Mouse (Mus musculus): ENCODE results near the gene Gm20388.
"Not testable (repeated sequence)": the region's sequence is repeated elsewhere in the genome, so short reads cannot be mapped to it uniquely, and the experiment has no call there.

Gm20388 gene

DNA sequence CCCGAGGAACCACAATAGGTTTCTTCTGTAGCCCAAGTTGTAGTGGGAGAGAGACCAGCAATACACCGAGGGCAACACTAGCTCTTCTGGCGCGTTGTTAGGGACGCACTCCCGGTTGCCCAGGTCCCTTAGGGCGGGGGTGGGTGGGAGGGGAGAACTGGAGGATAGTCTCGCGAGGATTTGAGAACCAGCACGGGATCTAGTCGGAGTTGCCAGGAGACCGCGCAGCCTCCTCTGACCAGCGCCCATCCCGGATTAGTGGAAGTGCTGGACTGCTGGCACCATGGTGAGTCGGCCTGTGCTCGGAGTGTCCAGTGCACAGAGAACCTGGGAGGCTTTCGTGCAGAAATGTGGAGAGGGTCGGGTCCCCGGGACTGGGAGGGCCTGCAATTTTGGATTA is 3608.0 kb downstream of the Gm20388 start, which contains the start of gene Gas8:
Gene Gas8, plus strand, starts transcription at position 168 of the 400 bp plus-strand sequence.
- peak; percentile 96 for DNase-seq

DNA sequence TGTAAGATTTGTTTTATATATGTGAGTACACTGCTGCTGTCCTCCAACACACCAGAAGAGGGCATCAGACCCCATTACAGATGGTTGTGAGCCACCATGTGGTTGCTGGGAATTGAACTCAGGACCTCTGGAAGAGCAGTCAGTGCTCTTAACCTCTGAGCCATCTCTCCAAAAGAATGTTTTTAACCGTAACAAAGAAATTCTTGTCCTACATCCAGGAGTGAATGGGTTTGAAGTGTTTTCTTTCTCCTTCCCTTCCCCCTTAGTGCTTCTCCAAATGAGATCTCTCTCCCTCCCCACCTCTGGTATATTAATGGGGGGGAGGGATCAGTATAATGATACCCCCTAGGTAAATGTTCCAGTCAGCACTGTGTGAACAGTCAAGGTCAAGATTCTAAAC is 3609.4 kb downstream of the Gm20388 start:
- not testable (repeated sequence) for DNase-seq

DNA sequence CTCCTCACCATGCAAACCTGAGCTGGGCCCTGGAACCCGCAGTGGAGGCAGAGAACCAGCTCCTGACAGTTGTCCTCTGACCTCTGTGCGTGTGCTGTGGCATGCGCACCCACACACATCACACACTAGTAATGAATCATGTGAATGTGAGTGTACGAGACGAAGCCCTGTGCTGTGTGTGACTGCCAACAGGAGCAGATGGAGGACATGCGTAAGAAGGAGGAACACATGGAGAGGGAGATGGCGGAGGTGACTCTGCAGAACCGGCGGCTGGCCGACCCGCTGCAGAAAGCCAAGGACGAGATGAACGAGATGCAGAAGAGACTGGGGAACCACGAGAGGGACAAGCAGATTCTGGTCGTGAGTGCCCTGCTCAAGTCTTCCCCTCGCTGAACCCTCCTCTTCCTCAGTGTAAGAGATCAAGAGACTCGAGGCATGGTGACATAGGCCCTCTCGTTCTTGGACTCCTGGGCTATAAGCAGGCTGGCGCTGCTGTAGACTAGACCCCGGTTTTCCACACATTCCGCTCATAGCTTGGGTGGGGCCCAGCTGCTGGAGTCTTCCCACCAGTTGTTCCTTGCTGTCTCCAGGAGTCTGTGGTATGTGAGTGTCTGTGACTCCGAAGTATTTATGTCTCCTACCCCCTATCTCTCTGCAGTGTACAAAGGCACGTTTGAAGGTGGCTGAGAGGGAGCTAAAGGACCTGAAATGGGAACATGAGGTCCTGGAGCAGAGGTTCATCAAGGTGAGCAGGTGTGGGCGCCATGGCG is 3617.3 kb downstream of the Gm20388 start:
- no peak for DNase-seq

DNA sequence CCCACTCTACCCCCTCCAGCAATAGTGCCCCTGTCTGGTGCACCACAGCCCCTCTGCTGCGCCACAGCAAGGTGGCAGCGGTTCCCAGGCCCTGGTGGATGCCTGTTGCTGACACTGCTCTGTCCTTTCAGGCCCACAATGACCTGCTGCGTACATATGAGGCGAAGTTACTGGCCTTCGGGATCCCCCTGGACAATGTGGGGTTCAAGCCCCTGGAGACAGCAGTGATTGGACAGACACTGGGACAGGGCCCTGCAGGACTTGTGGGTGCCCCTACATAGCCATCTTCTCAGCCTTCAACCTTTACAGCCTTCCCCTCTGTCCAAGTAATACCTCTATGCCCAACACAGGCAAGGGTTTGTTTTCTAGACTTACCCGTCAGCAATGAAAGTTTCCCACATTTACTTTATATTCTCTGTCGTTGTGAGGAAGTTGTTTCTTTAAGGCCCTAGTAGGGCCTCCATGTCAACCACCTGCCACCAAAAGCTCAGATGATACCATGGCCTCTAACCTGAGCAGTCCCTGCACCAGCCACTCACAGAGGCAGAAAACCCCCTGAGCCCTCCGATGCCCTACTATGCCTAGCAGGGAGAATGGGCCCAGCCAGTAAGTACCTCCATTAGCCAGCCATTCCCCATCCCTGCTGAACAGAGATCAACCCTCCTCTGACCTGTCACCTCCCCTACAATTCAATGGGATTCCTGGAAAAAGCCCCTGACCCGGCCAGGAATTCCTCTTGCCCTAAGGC is 3625.8 kb downstream of the Gm20388 start:
- DNase-seq: no peak

DNA sequence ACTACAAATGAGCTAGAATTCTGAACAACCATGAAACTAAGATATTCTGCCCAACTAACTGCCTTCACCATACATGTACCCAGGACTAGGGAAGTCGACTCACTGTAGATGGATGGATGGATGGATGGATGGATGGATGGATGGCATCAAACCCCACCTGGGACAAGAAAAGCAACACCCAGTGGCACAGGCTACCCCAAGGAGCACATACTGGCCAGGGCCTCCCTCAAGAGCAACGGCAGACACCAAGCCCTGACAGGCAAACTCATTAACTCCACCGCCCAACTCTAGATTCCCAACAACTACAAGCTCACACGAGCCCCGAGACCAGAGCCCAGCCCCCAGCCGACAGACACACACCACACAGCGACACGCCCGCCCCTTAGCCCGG is 3626.3 kb downstream of the Gm20388 start:
- DNase-seq: no peak

DNA sequence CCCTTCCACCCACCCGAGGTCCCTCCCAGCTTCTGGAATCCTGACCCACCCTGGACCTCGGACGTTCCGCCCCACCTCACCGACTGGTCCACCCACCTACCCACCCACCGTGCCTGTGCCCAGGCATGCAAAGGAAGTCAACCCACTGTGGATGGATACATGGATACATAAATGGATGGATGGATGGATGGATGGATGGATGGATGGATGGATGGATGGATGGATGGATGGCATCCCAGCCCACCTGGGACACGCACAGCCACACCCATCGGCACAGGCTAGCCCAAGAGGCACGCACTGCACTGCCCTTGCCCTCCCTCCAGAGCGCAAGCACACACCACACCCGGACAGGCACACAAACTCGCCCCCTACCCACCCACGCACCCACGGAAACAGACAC is 3627.0 kb downstream of the Gm20388 start:
- DNase-seq: not testable (repeated sequence)

DNA sequence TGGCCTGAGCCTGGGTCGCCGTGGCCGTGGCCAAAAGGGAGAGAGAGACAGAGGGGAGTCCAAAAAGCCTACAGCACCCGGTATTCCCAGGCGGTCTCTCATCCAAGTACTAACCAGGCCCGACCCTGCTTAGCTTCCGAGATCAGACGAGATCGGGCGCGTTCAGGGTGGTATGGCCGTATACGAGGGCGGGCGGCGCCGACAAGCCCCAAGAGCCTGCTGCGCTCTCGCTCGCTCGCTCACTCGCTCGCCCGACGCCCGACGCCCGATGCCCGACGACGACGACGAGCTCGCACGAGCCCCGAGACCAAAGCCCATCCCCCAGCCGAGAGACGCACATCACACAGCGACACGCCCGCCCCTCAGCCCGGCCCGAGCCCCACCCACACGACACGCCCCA is 3653.6 kb downstream of the Gm20388 start:
- not testable (repeated sequence) for DNase-seq

DNA sequence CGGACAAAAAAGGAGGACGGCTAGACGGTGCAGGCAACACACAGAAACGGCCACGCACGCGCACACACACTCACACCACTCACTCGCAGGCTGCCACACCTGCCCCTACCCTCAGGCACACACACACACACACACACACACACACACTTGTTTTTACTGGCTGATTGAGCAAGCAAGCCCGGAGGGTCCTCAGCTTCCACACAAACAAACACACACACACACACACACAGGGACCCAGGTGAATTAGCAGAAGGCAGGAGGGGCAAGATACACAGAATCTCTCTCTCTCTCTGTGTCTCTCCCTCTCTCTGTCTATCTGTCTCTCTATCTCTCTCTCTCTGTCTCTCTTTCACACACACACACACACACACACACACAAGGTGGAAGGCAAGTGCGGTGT is 3664.7 kb downstream of the Gm20388 start:
- peak; percentile 19 for DNase-seq

DNA sequence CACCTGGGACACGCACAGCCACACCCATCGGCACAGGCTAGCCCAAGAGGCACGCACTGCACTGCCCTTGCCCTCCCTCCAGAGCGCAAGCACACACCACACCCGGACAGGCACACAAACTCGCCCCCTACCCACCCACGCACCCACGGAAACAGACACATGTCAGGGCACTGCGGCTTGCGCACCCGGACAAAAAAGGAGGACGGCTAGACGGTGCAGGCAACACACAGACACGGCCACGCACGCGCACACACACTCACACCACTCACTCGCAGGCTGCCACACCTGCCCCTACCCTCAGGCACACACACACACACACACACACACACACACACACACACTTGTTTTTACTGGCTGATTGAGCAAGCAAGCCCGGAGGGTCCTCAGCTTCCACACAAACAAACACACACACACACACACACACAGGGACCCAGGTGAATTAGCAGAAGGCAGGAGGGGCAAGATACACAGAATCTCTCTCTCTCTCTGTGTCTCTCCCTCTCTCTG is 3690.1 kb downstream of the Gm20388 start:
- peak; percentile 6 for DNase-seq

DNA sequence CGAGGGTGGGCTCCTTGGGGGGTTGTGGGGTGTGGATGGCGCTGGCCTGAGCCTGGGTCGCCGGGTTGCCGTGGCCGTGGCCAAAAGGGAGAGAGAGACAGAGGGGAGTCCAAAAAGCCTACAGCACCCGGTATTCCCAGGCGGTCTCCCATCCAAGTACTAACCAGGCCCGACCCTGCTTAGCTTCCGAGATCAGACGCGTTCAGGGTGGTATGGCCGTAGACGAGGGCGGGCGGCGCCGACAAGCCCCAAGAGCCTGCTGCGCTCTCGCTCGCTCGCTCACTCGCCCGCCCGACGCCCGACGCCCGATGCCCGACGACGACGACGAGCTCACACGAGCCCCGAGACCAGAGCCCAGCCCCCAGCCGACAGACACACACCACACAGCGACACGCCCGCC is 3690.8 kb downstream of the Gm20388 start:
- not testable (repeated sequence) for DNase-seq

DNA sequence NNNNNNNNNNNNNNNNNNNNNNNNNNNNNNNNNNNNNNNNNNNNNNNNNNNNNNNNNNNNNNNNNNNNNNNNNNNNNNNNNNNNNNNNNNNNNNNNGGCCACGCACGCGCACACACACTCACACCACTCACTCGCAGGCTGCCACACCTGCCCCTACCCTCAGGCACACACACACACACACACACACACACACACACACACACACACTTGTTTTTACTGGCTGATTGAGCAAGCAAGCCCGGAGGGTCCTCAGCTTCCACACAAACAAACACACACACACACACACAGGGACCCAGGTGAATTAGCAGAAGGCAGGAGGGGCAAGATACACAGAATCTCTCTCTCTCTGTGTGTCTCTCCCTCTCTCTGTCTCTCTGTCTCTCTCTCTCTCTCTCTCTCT is 3702.0 kb downstream of the Gm20388 start:
- DNase-seq: not testable (repeated sequence)

DNA sequence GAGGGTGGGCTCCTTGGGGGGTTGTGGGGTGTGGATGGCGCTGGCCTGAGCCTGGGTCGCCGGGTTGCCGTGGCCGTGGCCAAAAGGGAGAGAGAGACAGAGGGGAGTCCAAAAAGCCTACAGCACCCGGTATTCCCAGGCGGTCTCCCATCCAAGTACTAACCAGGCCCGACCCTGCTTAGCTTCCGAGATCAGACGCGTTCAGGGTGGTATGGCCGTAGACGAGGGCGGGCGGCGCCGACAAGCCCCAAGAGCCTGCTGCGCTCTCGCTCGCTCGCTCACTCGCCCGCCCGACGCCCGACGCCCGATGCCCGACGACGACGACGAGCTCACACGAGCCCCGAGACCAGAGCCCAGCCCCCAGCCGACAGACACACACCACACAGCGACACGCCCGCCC is 3712.9 kb downstream of the Gm20388 start:
- not testable (repeated sequence) for DNase-seq

DNA sequence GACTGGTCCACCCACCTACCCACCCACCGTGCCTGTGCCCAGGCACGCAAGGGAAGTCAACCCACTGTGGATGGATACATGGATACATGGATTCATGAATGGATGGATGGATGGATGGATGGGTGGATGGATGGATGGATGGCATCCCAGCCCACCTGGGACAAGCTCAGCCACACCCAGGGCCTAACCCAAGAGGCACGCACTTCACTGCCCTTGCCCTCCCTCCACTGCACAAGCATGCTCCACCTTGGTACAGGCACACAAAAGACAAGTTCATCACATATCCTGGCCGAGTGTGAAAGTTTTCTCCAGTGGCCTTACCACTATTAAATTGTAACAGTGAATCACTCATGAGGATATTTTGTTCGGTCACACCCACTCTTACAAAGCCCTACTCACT is 3713.6 kb downstream of the Gm20388 start:
- DNase-seq: no peak

DNA sequence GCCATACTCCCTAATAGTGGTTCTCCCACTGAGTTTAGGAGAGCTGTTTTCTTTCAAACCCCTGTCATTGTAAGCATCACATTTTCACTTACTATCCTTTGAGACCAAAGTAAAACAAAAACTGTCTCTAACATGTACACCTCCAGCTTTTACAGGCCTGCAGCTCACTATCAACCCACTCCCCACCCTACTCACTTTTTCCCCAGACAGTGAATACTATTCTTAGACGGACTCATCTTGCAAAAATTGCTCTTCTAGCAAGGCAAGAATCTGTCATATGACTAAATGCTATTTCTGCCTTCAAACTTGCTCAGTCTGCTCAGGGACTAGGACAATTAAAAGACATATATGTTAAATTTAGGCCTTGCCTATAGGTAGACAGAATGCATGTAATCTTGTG is 3714.1 kb downstream of the Gm20388 start:
- no peak for DNase-seq

DNA sequence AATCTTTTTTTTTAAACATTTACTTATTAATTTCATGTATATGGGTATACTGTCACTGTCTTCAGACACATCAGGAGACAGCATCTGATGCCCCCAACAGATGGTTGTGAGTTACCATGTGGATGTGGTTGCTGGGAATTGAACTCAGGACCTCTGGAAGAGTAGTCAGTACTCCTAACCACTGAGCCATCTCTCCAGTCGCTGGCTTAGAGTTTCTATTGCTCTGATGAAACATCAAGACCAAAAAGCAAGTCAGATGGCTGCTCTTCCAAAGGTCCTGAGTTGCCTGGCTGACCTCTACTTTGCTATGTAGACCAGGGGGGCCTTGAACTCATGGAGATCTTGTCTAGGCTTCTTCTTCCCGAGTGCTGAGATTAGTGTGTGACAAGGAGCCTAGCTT is 3715.1 kb downstream of the Gm20388 start:
- no peak for DNase-seq

DNA sequence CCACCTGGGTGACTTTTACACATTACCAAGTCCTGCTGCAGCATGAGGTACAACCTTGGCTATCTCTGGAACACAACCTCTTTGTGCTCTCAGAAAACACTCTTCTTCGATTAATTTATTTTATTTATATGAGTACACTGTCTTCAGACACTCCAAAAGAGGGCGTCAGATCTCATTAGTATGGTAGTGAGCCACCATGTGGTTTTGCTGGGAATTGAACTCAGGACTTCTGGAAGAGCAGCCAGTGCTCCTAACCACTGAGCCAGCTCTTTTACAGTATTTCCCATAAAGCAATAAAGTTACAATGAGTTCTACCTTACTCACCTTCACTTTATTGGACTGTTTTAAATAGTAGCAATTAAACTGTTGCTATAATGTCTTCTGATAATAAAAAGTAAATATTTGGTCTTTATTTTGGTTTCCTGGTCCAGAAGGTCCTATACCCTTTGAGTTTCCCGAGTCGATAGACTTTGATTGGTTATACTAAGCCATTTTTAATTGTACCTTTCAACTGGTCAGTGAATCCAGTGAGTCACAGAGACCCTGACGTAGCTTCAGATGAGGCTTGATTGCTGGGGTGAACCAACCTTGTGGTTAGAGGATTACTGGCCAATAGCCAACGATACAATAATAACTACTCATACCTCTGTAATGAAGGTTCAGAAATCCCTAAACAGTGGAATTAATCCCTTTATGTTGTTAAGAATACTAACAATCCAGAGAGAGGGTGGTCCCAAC is 3716.9 kb downstream of the Gm20388 start:
- no peak for DNase-seq

DNA sequence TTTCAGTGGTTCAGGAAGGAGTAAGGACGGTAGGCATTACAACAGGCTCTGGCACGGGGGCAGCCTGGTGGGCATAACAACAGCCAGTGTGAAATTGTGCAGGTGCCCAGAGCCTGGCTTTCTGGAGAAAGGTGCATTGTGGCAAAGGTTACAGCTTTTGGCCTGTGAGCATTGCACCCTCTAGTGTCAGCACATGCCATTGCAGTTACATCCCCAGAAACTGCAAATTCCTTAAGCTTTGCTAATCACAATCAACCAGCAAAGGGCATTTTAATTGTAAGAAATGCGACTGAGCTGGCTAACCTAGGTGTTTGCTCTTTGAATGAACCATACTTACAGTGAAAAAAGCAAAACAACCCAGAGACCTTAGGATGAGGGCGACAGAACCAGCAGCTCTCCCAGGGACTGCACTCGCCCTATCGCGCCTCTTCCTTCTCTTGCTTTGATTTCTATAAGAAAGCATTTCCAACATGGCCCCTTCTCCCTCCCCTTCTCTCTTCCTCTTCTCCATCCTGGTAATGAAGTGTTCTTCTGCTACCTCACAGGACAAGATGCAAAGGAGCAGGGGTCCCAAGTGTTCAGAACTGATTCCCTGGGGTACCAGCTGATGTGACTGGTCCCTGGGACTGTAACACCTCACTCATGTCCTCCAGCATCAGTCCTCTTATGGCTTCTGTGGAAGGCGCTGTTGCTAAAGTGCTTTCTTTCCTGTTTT is 3717.8 kb downstream of the Gm20388 start:
- peak; percentile 71 for DNase-seq

DNA sequence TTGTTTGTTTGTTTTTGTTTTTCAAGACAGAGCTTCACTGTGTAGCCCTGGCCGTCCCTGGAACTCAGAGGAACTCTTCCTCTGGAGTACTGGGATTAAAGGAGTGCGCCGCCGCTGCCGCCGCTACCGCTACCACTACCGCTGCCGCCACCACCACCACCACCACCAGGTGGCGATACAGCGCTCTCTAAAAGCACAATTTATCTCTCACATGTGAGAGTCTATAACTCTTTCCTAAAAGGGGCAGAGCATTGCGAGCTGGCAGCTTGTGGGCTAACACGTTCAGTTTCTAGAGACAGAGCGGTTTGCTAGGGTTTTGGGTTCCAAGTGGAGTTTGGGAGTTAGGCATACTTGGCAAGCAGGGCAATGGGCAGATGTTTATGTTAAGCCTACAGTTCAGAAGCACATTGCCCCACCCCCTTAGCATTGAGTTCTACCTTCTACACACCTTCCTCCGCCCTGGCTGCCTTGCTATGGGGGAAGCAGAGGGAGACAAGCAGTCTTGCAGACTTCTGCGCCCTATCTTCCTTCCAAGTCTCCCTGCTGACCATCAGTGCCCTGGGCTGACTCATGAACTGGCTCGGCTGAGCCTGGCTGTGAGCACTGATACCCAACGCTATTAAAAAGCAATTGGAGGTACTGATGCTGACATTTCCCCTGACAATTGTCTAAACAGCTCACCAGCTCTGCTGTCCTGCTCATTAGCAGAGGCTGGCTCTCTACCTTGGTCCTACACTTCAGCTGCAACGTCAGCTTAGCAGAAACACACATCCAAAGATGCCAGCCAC is 3718.5 kb downstream of the Gm20388 start:
- peak; percentile 84 for DNase-seq

DNA sequence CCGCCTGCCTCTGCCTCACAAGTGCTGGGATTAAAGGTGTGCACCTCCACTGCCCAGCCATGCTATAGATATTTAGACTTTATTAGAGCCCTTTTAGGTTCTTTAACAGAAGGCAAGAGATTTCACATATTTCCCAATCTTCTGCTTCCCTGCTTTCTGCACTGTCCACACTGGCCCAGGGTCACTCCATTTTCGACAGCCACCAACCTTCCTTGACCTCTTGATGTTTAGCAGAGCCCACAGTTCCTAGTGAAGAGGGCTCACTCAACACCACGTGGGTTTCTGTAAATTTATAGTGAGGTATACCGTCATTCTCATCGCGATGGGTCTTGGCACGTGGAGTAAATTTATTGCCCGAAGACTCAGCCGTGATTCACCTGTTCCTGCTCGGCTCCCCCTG is 3719.4 kb downstream of the Gm20388 start:
- no peak for DNase-seq

DNA sequence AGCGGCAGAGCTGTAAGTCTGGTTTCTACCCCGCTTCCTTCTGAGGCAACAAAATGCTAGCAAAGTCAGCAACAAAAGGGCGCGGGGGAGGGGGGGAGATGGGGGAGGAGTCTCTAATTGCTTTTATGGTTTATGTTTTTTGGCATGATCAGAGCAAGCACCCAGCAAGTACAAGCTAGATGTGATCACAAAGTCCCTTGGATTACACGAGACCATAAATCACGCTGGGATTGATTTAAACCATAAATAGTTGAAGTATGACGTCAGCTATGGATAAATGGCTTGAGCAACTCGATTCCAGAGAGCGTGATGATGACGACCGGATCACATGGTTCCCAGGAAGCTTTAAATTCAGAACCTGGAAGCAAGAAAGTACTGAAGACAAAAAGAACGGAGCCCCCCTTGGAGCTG is 3720.2 kb downstream of the Gm20388 start:
- no peak for DNase-seq

DNA sequence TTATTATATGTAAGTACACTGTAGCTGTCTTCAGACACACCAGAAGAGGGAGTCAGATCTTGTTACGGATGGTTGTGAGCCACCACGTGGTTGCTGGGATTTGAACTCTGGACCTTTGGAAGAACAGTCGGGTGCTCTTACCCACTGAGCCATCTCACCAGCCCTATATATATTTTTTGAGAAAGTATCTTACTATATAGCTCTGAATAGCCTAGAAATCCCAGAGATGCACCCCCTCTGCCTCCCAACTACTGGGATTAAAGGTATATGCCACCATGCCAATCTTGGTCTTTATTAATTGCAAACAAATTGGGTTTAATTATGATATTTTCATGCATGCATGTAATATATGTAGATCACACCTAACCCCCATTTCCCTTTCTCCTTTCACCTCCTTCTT is 3721.1 kb downstream of the Gm20388 start:
- not testable (repeated sequence) for DNase-seq

DNA sequence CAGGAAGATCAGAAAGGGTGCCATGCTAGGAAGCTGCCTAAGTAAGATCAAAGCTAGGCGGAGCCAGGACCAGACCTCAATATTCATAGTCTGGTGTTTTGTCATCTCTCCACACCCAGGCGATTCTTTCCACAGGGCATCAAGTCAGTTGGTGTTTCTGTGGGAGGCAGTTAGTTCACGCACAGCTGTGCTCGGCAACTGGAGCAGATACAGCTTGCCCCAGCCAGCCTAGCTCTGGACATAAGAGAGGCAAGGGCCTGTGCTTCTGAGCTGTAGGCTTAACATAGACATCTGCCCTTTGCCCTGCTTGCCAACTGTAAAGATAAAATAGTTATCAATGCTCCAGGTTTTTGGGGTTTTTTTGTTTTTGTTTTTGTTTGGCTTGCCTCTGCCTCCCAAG is 3721.6 kb downstream of the Gm20388 start:
- DNase-seq: no peak
